In genomic region chr11:101095314-101096024, GRCm38 (mm10) we compare ENCODE assay signal across 8 mouse cellular contexts. TPM values are rescaled to one million over a fixed set of nuclear protein-coding genes. Genes with fewer than 3 reads are reported as not detected.
DNase-seq lines count a peak whose midpoint lies in the region; ATAC-seq and TF ChIP-seq lines count a peak whose summit lies in the region.

Gene Psmc3ip (minus strand): TSS chr11:101095436.

- H3K27me3 ChIP-seq in heart, embryonic 11.5 days (ENCODE audit: control insufficient read depth, insufficient read depth, low read length): no peaks in the 10 kb centered on the region
- no peaks in the 10 kb centered on the region for H3K27me3 ChIP-seq in kidney, embryonic 15.5 days

- TF ChIP-seq POLR2A in brain, embryonic 14.5 days (IDR thresholded peaks at IDR 0.05; ENCODE audit: borderline replicate concordance, extremely low read depth, insufficient read depth, insufficient read length, poor library complexity, severe bottlenecking): no peak; the same call in 1 of the 2 replicates

- peak within 1 kb of the TSS; percentile 83 for H3K9ac ChIP-seq in heart, embryonic 11.5 days (ENCODE audit: low read depth, low read length)
- peak within 1 kb of the TSS; percentile 70 for H3K9ac ChIP-seq in kidney, embryonic 15.5 days

- H3K27ac ChIP-seq in heart, embryonic 11.5 days (ENCODE audit: low read depth, low read length): peak within 1 kb of the TSS; percentile 96
- H3K27ac ChIP-seq in kidney, embryonic 15.5 days: peak within 1 kb of the TSS; percentile 95

- H3K9me3 ChIP-seq in heart, embryonic 11.5 days (replicated peaks; ENCODE audit: control insufficient read depth, low read length): no peaks in the 10 kb centered on the region
- no peaks in the 10 kb centered on the region for H3K9me3 ChIP-seq in kidney, embryonic 15.5 days (replicated peaks)

- WGBS in heart, embryonic 11.5 days (ENCODE audit: insufficient replicate concordance): under 1% methylated on average over 43 of the region's 43 CpGs
- under 1% methylated on average over 43 of the region's 43 CpGs for WGBS in kidney, embryonic 15.5 days

- H3K4me3 ChIP-seq in heart, embryonic 11.5 days (ENCODE audit: low read depth, low read length): peak within 1 kb of the TSS; percentile 76
- H3K4me3 ChIP-seq in kidney, embryonic 15.5 days (replicated peaks): peak within 1 kb of the TSS; percentile 80

- peak within 1 kb of the TSS; percentile 73 for H3K4me2 ChIP-seq in heart, embryonic 11.5 days
- peak within 1 kb of the TSS; percentile 92 for H3K4me2 ChIP-seq in kidney, embryonic 15.5 days

- peak; percentile 95 for ATAC-seq in erythroblast, adult 5-6 weeks (replicated peaks; ENCODE audit: low FRiP score, poor library complexity, severe bottlenecking)
- peak; percentile 85 for ATAC-seq in heart, embryonic 11.5 days (replicated peaks; ENCODE audit: insufficient number of reproducible peaks, low FRiP score, low TSS enrichment)
- ATAC-seq in kidney, embryonic 15.5 days (replicated peaks; ENCODE audit: low FRiP score): peak; percentile 96

- H3K4me1 ChIP-seq in heart, embryonic 11.5 days (ENCODE audit: control insufficient read depth, insufficient read depth, low read length): peaks cover 8% of the 10 kb centered on the region; the same call in 1 of the 2 replicates
- H3K4me1 ChIP-seq in kidney, embryonic 15.5 days: peaks cover 17% of the 10 kb centered on the region

- peak; percentile 93 for DNase-seq in CD4-positive helper T cell, adult 2 months (ENCODE audit: low read depth, low spot score)
- peak; percentile 98 for DNase-seq in brain, embryonic 14.5 days (ENCODE audit: low read depth)
- peak; percentile 94 for DNase-seq in liver
- DNase-seq in monocyte, adult 2 months (ENCODE audit: low read depth in 1 of 2, low spot score in 2 of 2): peak; percentile 78 to 85
- peak; percentile 85 to 93 for DNase-seq in spleen, postnatal 14 days (ENCODE audit: low spot score in 2 of 2)

- peak; percentile 74 for TF ChIP-seq CTCF in brain, embryonic 14.5 days (IDR thresholded peaks at IDR 0.05; ENCODE audit: borderline replicate concordance, extremely low read depth, insufficient read depth, insufficient read length)

- peaks cover 43% of the 10 kb centered on the region for H3K36me3 ChIP-seq in heart, embryonic 11.5 days (ENCODE audit: control insufficient read depth, insufficient read depth, low read length)
- H3K36me3 ChIP-seq in kidney, embryonic 15.5 days: peaks cover 71% of the 10 kb centered on the region

RNA-seq across cellular contexts. Expression of gene Psmc3ip, which starts in this region (rescaled TPM):
- polyA plus RNA-seq in brain, embryonic 14.5 days (2012; rRNA removed): 19.4 and 24.2 TPM in 2 replicates
- total RNA-seq in erythroblast, adult 5-6 weeks (2015; ENCODE audit: low replicate concordance): 2.7 and 4.4 TPM in 2 replicates
- total RNA-seq in erythroblast, adult 5-6 weeks (2017; ENCODE audit: low replicate concordance): 4.1 and 13.7 TPM in 2 replicates
- polyA plus RNA-seq in heart, embryonic 11.5 days (2014; fragmentation: Nextera tagmentation; extraction: Ambion mirVana): 23.1 and 27.5 TPM in 2 replicates
- polyA plus RNA-seq in kidney, embryonic 15.5 days (2015; fragmentation: Nextera tagmentation; extraction: Ambion mirVana): 37.3 and 38.0 TPM in 2 replicates

Comparison
In these comparisons a context has a peak if more than half of its experiments do, and no peak if none do; other contexts are left out.
1. Peak in every context shown above with its lines: DNase-seq, ATAC-seq, H3K4me3 ChIP-seq and H3K27ac ChIP-seq.